Mouse (Mus musculus): ENCODE measurements around the gene Hnrnph2.

Hnrnph2 gene

GRCm38 (mm10) chrX:134612285-134612959, 11.4 kb downstream of the Hnrnph2 start:
- DNase-seq (ENCODE audit: low spot score in 2 of 2), result peak; percentile 1 to 13

DNA sequence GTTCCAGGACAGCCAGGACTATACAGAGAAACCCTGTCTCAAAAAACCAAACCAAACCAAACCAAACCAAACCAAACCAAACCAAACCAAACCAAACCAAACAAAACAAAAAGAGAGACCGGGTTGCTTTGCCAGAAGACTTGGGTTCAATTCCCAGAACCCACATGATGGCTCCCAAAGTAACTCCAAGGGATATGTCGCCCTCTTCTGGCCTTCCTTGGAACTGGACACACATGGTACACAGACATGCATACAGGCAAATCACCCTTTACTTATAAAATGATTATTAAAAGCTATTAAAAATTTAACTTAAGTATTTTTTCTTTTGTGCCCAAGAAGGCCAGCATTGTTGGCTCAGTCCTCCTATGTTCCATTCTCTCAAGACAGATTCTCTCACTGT, 13.3 kb downstream of the Hnrnph2 start:
- peak in 1 of 2 experiments; percentile 16 for DNase-seq (ENCODE audit: low spot score in 2 of 2)

DNA sequence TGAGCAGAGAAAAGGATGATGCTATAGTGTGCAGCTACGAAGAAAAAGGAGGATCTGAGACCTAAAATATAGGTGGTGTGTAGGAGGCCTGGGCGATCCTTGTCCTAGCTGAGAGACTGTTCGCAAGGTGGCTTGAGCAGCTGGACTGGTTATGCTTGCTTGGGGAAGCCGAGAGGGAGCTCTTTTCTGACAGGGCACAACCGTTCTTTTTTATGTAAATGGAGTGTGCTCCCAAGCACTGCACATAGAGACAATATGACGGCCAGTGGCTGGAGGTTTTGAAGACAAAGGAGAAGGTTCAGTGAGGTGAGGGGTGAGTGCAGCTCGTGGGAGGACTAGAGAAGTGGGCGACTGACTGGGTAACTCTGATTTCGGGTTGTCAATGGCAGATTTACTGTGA, 18.7 kb downstream of the Hnrnph2 start:
- DNase-seq (ENCODE audit: low spot score in 2 of 2), result no peak

DNA sequence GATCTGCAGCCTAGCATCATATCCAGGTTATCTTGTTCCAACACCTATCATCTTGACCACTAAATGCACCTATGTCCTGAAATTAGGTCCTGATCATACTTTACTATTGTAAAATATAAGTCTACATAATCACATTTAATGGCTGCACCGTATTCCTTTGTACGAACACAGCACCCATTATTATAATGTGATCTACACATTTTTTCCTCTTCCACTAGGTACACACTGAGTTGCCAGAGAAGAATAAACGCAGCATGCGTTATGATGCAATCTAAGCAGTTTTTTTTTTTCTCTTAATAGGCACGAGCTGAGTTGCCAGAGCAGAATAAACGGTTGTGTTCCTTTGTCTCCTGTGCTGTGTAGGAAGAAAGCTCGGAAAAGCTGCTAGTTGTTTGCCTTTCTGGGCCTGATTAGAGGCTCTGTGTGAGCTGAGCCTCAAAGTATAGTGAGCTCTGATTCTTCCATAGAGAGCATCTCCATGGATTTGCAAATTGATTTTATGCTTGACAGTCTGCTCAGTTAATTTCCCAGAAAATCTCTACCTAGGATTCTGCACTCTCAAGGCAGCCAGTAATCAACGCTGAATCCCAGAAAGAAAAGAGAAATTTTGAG, 19.4 kb downstream of the Hnrnph2 start:
- DNase-seq (ENCODE audit: low spot score in 2 of 2), result no peak

- no peak for DNase-seq (ENCODE audit: low spot score in 2 of 2)
These were observed 20.7 kb downstream of the Hnrnph2 start for GRCm38 (mm10) chrX:134621685-134622084.

DNA sequence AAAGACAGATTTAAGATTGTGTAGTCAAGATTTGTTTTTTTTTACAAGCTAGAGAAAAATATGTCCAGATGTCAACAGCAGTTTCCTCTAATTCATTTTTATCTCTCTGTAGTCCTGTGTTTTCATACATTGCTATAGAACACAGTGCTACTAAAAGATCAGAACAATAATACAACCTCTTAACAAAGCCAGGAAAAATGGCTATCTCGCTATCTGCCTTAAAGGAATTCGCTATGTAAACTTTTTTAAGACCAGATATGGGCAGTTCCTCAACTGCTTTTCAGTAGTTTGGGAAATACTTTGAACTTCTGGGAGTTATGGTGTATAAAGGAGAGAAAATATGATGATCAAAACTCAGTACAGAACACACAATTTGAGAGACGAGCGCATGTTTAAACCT, 22.4 kb downstream of the Hnrnph2 start:
- DNase-seq (ENCODE audit: low spot score in 2 of 2), result no peak

- no peak for DNase-seq (ENCODE audit: low spot score in 2 of 2)
These were observed 27.2 kb downstream of the Hnrnph2 start for GRCm38 (mm10) chrX:134628200-134628599.

DNA sequence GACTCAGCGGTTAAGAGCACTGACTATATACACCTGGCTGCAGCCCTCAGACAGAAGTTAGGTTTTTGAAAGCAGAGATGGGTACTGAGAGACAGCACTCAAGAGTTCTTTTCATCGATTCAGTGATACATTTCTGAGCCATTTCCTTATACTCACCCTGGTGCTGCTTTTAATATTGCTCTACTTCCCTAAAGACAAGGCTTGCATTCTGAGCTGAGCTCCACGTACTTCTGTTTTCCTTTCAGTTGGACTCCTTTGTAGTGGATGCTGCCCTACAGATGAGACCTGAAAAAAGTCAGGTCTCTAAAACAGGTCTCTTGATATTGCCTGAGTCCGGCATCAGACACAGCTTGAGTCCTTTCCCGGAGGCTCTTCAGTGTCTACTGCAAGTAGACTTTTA, 31.7 kb downstream of the Hnrnph2 start:
- no peak for DNase-seq (ENCODE audit: low spot score in 2 of 2)

GRCm38 (mm10) chrX:134635111-134635510, 34.1 kb downstream of the Hnrnph2 start:
- DNase-seq (ENCODE audit: low spot score in 2 of 2), result no peak

- no peak for DNase-seq (ENCODE audit: low spot score in 2 of 2)
These were observed 34.9 kb downstream of the Hnrnph2 start for GRCm38 (mm10) chrX:134635860-134636259.

GRCm38 (mm10) chrX:134641000-134641760, 40.2 kb downstream of the Hnrnph2 start:
- DNase-seq (ENCODE audit: low spot score in 2 of 2), result no peak

GRCm38 (mm10) chrX:134646338-134646737, 45.4 kb downstream of the Hnrnph2 start:
- DNase-seq (ENCODE audit: low spot score in 2 of 2), result no peak

- no peak for DNase-seq (ENCODE audit: low spot score in 2 of 2)
These were observed 46.4 kb downstream of the Hnrnph2 start for GRCm38 (mm10) chrX:134647421-134647820.

DNA sequence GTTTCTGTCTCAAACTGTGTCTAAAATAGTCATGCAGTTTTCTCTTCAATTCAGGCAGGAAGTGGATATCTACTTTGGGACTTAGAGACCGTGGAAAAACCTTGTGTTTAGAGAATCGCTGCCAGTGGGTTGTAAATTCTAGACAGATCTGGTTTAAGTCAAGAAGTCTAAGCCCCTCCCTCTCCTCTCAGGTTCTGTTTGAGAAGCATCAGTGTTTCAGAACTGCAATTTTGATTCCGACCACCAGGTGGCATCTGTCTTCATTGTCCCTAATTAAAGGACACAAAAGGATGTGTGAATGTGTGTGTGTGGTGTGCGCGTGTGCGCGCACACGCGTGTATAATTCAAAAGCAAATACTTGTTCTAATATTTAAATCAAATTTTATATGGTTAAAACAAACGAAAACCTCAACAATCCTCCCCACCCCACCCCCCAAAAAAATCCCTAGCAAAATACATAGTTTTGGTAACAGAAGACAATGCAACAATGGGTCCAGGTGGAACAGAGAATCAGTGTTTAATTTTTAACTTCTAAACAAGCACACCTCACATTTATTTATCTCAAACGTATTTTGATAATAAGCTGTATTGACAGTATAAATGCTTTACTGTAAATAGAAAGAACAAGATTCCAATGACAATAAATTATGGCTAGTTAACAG, 47.2 kb downstream of the Hnrnph2 start:
- peak; percentile 57 to 66 for DNase-seq (ENCODE audit: low spot score in 2 of 2)

- DNase-seq (ENCODE audit: low spot score in 2 of 2), result no peak
These were observed 51.1 kb downstream of the Hnrnph2 start for GRCm38 (mm10) chrX:134652061-134652460.
